Mouse (Mus musculus) olfactory bulb, adult 2 months (tissue): ENCODE data around the gene Deup1. TPM values are rescaled to one million over a fixed set of nuclear protein-coding genes. Genes with fewer than 3 reads are reported as not detected.

ENCODE experiments used
- H3K27ac ChIP-seq: fragments of 200-500 bp; 2 replicates; pipeline ENCODE4 v1.5.1; 2012; ENCODE audit warnings: low read depth, low read length; ENCODE audit not compliant: insufficient read depth
- H3K4me1 ChIP-seq: fragments of 200-500 bp; 2 replicates; pipeline ENCODE4 v1.6.1; 2012; ENCODE audit warnings: low read length; ENCODE audit not compliant: control insufficient read depth, insufficient read depth
- H3K4me3 ChIP-seq: fragments of 200-500 bp; 2 replicates; pipeline ENCODE4 v1.5.1; 2012; ENCODE audit warnings: mild to moderate bottlenecking, low read depth, low read length, moderate library complexity; ENCODE audit not compliant: insufficient read depth
- CTCF ChIP-seq: fragments of 200-500 bp; IDR thresholded peaks from 2 replicates; pipeline ENCODE4 v1.5.1; 2012; ENCODE audit warnings: low read depth, mild to moderate bottlenecking, low read length, moderate library complexity; ENCODE audit not compliant: insufficient read depth
- POLR2A ChIP-seq: fragments of 200-500 bp; IDR thresholded peaks from 2 replicates; pipeline ENCODE4 v1.6.1; 2012; ENCODE audit warnings: mild to moderate bottlenecking, low read depth, low read length, moderate library complexity; ENCODE audit not compliant: insufficient read depth
- WGBS: fragments of 180-500 bp; shearing (Covaris S2); methylation state at CpG from one replicate; pipeline ENCODE4 v1.1.7; 2018; 5-methylcytosine and 5-hydroxymethylcytosine counted together
- polyA plus RNA-seq: library from polyadenylated mRNA; stranded (reverse); fragments of >200 nt; gene quantifications from 2 replicates; pipeline ENCODE4 v1.2.4, GENCODE M21; 2012; ENCODE audit warnings: low replicate concordance; ENCODE audit not compliant: missing spikeins, insufficient read depth, insufficient read length

Deup1 gene
- polyA plus RNA-seq, 1 experiment = not detected

DNA sequence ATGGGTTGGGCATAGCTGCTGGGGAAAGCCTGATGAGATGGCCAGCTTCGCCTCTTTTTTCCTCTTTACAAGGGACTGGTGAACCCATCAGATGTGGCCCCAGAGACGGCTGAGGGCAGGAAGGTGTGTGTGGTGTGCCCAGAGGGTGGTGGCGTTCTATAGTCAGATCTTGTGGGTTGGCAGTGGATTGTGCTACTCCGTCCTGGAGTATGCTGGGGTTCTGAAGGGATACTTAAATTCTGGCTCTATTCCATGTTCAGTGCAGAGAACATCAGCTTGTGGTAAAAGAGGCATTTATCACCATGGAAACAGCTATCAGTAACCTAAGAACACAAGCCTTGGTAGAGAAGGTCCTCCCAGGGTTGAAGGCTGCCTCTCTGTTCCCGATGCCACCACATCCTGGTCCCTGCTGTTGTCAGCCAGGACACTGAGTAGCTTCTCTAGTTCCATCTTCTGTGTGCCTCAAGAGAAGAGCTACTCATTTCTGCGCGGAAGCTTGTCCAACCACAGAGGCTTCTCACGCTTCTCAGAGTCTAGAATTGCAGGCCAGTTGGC, 88.7 kb downstream of the Deup1 start:
- Histone ChIP-seq H3K4me3 (no peak overlapping the region), H3K4me1 (no peaks in the 10 kb centered on the region), H3K27ac (no peak overlapping the region)
- WGBS = 89% methylated on average over 8 of the region's 8 CpGs
- no peak for TF ChIP-seq CTCF
- TF ChIP-seq POLR2A = no peak

DNA sequence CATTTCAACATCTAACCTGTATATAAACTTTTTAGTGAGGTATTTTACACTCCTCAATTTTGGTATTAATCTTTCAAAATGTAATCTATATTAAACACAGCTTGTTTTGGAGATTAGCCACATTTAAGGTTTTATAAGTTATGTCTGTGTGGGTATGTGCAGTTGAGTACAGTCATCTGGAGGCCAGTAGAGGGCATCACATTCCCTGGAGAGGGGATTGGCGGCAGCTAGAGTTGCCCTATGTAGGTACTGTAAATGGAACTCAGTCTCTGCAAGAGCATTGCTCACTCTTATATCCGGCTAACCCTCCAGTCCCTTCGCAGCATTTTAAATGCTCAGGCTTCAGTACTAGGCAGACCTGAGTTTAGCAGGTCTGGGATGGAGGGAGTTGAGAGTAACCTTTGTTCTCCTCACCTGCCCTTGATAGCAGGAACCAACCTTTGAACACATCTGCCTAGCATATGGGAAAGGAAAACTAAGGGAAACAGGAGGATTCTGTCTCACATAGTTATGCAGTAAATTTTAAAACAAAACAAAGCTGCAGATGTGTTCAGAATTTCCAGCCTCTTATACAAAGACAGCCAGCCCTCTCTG, 90.2 kb downstream of the Deup1 start:
- no peak for TF ChIP-seq POLR2A
- no peak for TF ChIP-seq CTCF
- 96% methylated on average over 3 of the region's 3 CpGs for WGBS

DNA sequence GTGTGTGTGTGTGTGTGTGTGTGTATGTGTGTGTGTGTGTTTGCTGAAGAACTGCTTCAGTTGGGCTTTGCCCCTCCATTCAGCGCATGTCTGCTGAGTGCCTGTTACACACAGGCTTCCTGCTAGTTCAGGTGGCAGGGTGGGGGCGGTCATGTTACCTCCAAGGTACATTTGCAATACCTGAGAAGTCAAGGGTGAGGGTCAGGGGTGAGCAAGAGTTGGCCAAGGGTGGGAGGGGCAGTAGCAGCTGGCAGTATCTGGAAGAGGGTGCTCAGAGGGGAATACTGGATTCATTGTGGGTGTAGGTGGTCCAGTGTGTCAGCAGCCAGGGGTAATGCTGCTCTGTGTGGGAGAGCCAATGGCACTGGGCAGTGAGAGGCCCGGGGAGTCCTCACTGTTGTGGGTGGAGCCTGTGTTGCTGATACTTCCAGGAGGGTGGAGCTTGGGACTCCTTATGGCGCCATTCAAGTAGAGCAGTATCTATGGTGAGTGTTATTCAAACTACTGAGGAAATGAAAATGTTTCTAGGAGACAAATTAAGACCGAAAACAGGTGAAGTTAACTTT, 90.8 kb downstream of the Deup1 start:
- no peak overlapping the region for H3K27ac ChIP-seq
- WGBS = 90% methylated on average over 5 of the region's 5 CpGs
- TF ChIP-seq CTCF = no peak
- no peak for TF ChIP-seq POLR2A
- no peaks in the 10 kb centered on the region for H3K4me1 ChIP-seq
- H3K4me3 ChIP-seq = no peak overlapping the region

More for the DNA sequence above, 90.2 kb downstream of the Deup1 start:
- H3K4me3 ChIP-seq = no peak overlapping the region
- no peak overlapping the region for H3K27ac ChIP-seq
- no peaks in the 10 kb centered on the region for H3K4me1 ChIP-seq

DNA sequence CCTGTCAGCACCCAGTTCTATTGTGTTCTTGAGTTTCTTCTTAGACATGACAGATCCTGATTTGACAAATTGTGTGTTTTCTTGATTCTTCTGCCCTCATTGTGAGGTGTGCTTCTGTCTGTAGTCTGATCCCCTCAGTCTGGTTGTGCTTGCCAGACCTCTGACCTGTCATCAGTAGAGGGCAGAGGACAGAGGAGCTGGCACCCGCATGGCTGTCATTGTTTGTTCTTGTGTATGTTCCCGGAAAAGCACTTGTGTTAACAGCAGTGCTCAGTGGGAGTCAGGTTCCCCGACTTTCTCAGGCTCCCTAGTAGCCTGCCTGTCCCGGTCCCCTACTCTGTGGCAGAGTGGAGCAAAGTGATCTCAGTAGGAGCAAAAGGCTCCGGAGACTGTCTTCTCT, 92.3 kb downstream of the Deup1 start:
- H3K4me1 ChIP-seq = no peaks in the 10 kb centered on the region
- no peak overlapping the region for H3K4me3 ChIP-seq
- whole genome bisulfite sequencing = 54% methylated on average over 5 of the region's 5 CpGs
- TF ChIP-seq CTCF (no peak), POLR2A (no peak)
- no peak overlapping the region for H3K27ac ChIP-seq

DNA sequence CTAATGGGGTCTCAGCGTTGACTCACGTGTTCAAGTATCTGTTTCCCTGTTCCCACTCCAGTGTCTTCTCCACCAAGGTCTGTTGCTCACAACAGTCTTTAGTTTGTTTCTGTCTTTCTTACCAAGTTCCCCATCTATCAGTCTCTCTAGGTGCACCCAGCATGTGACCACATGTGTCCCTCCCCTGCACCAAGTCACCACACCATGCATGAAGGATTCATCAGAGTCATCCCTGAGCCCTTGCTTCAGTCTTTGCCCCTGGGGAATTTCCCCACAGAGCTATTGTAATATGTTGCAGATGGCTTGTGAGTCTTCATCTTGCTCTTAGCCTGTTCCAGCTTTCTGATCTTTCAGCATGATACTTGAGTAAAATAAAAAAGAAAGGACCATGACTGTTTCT, 93.6 kb downstream of the Deup1 start:
- no peaks in the 10 kb centered on the region for H3K4me1 ChIP-seq
- no peak overlapping the region for H3K27ac ChIP-seq
- 97% methylated on average over 2 of the region's 2 CpGs for WGBS
- TF ChIP-seq POLR2A (no peak), CTCF (no peak)
- no peak overlapping the region for H3K4me3 ChIP-seq

DNA sequence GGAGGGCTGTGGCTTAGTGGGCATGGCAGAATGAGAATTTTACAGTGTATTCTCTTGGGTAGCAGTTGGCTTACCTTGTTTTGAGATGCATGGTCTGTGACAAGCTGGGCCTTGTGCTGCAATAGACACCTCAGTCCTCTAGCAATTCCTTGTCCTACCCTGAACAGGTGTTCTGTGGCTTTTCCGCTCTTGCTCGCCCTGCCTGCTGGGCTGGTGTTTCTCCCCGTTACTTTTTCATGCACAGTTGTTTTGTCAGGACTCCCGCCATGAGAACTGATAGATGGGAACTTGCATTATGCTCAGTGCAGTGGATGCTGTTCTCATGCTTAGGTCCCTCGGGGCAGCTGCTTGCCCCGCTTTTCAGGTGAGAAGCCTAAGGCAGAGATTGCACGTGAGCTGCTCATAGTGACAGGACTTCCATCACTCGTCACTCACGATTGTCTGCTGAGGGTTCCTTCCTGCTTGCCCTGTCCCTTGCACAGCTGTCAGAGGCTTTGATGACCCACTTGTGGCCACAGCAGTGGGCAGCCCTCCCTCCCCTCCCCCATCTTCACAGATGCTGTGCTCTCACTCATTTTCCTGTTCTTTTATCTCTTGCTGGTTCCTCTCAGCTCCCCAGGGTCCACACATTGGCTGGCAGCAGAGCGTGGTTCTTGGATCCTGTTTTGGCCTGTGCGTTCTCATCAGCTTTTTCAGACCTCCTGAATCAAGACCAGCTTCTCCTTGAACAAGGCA, 94.2 kb downstream of the Deup1 start:
- Histone ChIP-seq H3K4me1 (no peaks in the 10 kb centered on the region), H3K27ac (no peak overlapping the region), H3K4me3 (no peak overlapping the region)
- WGBS = 90% methylated on average over 11 of the region's 11 CpGs
- no peak for TF ChIP-seq POLR2A
- no peak for TF ChIP-seq CTCF

DNA sequence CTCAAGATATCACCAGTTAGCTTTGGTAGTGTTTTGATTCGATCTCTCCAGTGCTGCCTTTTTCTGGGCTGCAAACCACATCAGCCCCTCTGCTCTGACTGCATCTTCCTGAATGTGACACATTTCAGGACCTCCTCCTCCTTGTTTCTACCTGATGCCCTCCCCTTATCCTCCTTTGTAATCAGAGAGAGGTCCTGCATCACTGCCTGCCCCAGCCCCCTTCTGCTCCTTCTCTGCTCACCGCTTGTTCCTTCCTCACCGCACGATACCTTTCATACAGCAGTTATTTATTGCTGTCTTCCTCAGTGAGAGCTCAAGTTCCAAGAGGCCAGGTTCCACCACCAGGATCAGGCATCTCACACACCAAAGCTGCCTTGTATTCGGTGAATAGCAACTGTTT, 96.5 kb downstream of the Deup1 start:
- TF ChIP-seq POLR2A (no peak), CTCF (no peak)
- Histone ChIP-seq H3K4me3 (no peak overlapping the region), H3K4me1 (0 out of 2 replicates have a peak, but pooled peaks cover 2% of the 10 kb centered on the region), H3K27ac (no peak overlapping the region)
- WGBS = 94% methylated on average over 5 of the region's 5 CpGs

DNA sequence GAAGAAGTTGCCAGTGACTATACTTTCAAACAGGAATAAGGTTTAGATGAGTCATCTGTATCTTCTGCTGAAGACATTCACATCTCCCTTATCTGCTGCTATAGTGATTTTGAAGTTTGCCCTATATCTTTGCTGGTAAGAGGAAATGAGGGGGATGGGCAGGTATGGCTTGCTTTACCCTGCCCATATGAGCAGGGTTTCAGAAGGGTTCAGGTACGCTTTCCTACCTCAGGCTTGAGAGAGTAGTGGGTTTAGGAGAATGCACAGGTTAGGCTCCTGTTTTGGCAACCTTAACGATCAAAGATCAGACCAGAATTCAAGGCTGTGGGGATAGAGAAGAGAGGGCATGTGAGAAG, 97.8 kb downstream of the Deup1 start:
- Histone ChIP-seq H3K27ac (no peak overlapping the region), H3K4me3 (no peak overlapping the region), H3K4me1 (peaks cover 4% of the 10 kb centered on the region; the same call in 1 of the 2 replicates)
- TF ChIP-seq CTCF = no peak
- TF ChIP-seq POLR2A = no peak
- WGBS = 98% methylated on average over 2 of the region's 2 CpGs
